Mouse (Mus musculus) embryonic facial prominence, embryonic 11.5 days (tissue): ENCODE measurements around the gene Ubxn1. TPM values are rescaled to one million over a fixed set of nuclear protein-coding genes. Genes with fewer than 3 reads are reported as not detected.
"Not testable (repeated sequence)": the region's sequence is repeated elsewhere in the genome, so short reads cannot be mapped to it uniquely, and the experiment has no call there.

ENCODE experiments used
- ATAC-seq: fragments of 200-750 bp; cut with Nextera tagmentation; replicated peaks from 2 replicates; pipeline ENCODE4 v1.8.0; 2017; ENCODE audit warnings: low read depth; ENCODE audit not compliant: insufficient number of reproducible peaks, low FRiP score, low TSS enrichment
- DNase-seq: peaks from one replicate; pipeline ENCODE4 v3.0.0-alpha.2; 2015; ENCODE audit warnings: low spot score
- H3K27ac ChIP-seq: fragments of 300-500 bp; sonication (generic); replicated peaks from 2 replicates; pipeline ENCODE4 v1.5.1; 2014; ENCODE audit warnings: mild to moderate bottlenecking, low read depth, low read length, control low read depth
- H3K27me3 ChIP-seq: fragments of 300-500 bp; sonication (generic); 2 replicates; pipeline ENCODE4 v1.6.1; 2014; ENCODE audit warnings: mild to moderate bottlenecking, low read length, moderate library complexity, mixed read lengths; ENCODE audit not compliant: control insufficient read depth, insufficient read depth
- H3K36me3 ChIP-seq: fragments of 300-500 bp; sonication (generic); replicated peaks from 2 replicates; pipeline ENCODE4 v1.6.1; 2014; ENCODE audit warnings: low read depth, mild to moderate bottlenecking, low read length, moderate library complexity, mixed read lengths; ENCODE audit not compliant: control insufficient read depth, insufficient read depth
- H3K4me1 ChIP-seq: fragments of 300-500 bp; sonication (generic); 2 replicates; pipeline ENCODE4 v1.6.1; 2014; ENCODE audit warnings: low read length, mixed read lengths; ENCODE audit not compliant: control insufficient read depth, insufficient read depth
- H3K4me2 ChIP-seq: fragments of 300-500 bp; sonication (generic); 2 replicates; pipeline ENCODE4 v1.6.1; 2014; ENCODE audit warnings: low read depth, mild to moderate bottlenecking, control low read depth, low read length, moderate library complexity
- H3K4me3 ChIP-seq: fragments of 300-500 bp; sonication (generic); 2 replicates; pipeline ENCODE4 v1.5.1; 2014; ENCODE audit warnings: low read depth, low read length, control low read depth
- H3K9ac ChIP-seq: fragments of 300-500 bp; sonication (generic); replicated peaks from 2 replicates; pipeline ENCODE4 v1.6.1; 2014; ENCODE audit warnings: mild to moderate bottlenecking, control low read depth, low read length
- H3K9me3 ChIP-seq: fragments of 300-500 bp; sonication (generic); replicated peaks from 2 replicates; pipeline ENCODE4 v1.6.1; 2016; ENCODE audit warnings: mild to moderate bottlenecking, low read length, inconsistent platforms, mixed read lengths; ENCODE audit not compliant: control insufficient read depth
- WGBS: fragments of 180-500 bp; shearing (Covaris S2); extraction: QIAGEN DNeasy Blood & Tissue Kit; methylation state at CpG from one replicate; pipeline ENCODE4 v1.1.7; 2014; 5-methylcytosine and 5-hydroxymethylcytosine counted together
- polyA plus RNA-seq: library from polyadenylated mRNA; unstranded; fragments of >200 nt; fragmentation: Nextera tagmentation; extraction: Ambion mirVana; gene quantifications from 2 replicates; pipeline ENCODE4 v1.2.1, GENCODE M21; 2014

The Ubxn1 gene
- polyA plus RNA-seq, result 184 and 189 TPM in 2 replicates

GRCm38 (mm10) chr19:8871267-8872186, at the start of gene Ubxn1:
TSS of gene Ubxn1 (plus strand) at chr19:8871496.
- DNase-seq (peak; percentile 97), ATAC-seq (peak; percentile 96)
- peak within 1 kb of the TSS; percentile 73 for H3K4me2 ChIP-seq
- H3K4me1 ChIP-seq, result no peaks in the 10 kb centered on the region
- peak within 1 kb of the TSS; percentile 90 for H3K4me3 ChIP-seq
- peak within 1 kb of the TSS; percentile 83 for H3K9ac ChIP-seq
- peaks cover 10% of the 10 kb centered on the region for H3K36me3 ChIP-seq
- H3K27me3 ChIP-seq, result no peaks in the 10 kb centered on the region
- peak within 1 kb of the TSS; percentile 23 for H3K27ac ChIP-seq
- H3K9me3 ChIP-seq, result no peaks in the 10 kb centered on the region
- under 1% methylated on average over 57 of the region's 59 CpGs for WGBS

- Histone ChIP-seq H3K27me3 (no peaks in the 10 kb centered on the region), H3K27ac (no peak overlapping the region), H3K4me2 (peak overlapping the region; percentile 83), H3K9me3 (no peaks in the 10 kb centered on the region), H3K4me3 (peak overlapping the region; percentile 9), H3K36me3 (peaks cover 18% of the 10 kb centered on the region), H3K9ac (no peak overlapping the region; the same call in 1 of the 2 replicates), H3K4me1 (no peaks in the 10 kb centered on the region)
- no peak for ATAC-seq
- DNase-seq, result no peak
- WGBS, result 85% methylated on average over 8 of the region's 8 CpGs
Measured at GRCm38 (mm10) chr19:8822696-8823095, 48.6 kb upstream of the Ubxn1 start.

GRCm38 (mm10) chr19:8829660-8830059, 41.6 kb upstream of the Ubxn1 start, which contains the start of gene AC129217.1:
TSS of gene AC129217.1 (plus strand) at chr19:8829773.
- H3K9ac ChIP-seq, result no peak within 1 kb of the TSS
- 89% methylated on average over 8 of the region's 8 CpGs for WGBS
- DNase-seq, result no peak

GRCm38 (mm10) chr19:8830664-8831063, 40.6 kb upstream of the Ubxn1 start:
- WGBS, result 86% methylated on average over 8 of the region's 8 CpGs

More at GRCm38 (mm10) chr19:8829660-8830059, 41.6 kb upstream of the Ubxn1 start, which contains the start of gene AC129217.1:
- Histone ChIP-seq H3K4me2 (no peak within 1 kb of the TSS), H3K9me3 (no peaks in the 10 kb centered on the region), H3K36me3 (peaks cover 48% of the 10 kb centered on the region), H3K4me1 (no peaks in the 10 kb centered on the region), H3K4me3 (no peak within 1 kb of the TSS), H3K27ac (no peak within 1 kb of the TSS), H3K27me3 (no peaks in the 10 kb centered on the region)
- ATAC-seq, result no peak

GRCm38 (mm10) chr19:8831262-8831661, 40.0 kb upstream of the Ubxn1 start:
- H3K27me3 ChIP-seq, result no peaks in the 10 kb centered on the region
- H3K9me3 ChIP-seq, result no peaks in the 10 kb centered on the region
- WGBS, result 87% methylated on average over 11 of the region's 11 CpGs
- no peak for ATAC-seq
- peaks cover 36% of the 10 kb centered on the region for H3K36me3 ChIP-seq
- no peaks in the 10 kb centered on the region for H3K4me1 ChIP-seq
- DNase-seq, result no peak
- H3K9ac ChIP-seq, result no peak overlapping the region
- H3K4me2 ChIP-seq, result no peak overlapping the region
- no peak overlapping the region for H3K27ac ChIP-seq
- no peak overlapping the region for H3K4me3 ChIP-seq

More at GRCm38 (mm10) chr19:8830664-8831063, 40.6 kb upstream of the Ubxn1 start:
- H3K4me3 ChIP-seq, result no peak overlapping the region
- no peak overlapping the region for H3K27ac ChIP-seq
- DNase-seq, result no peak
- H3K9ac ChIP-seq, result no peak overlapping the region
- no peaks in the 10 kb centered on the region for H3K9me3 ChIP-seq
- no peak for ATAC-seq
- no peaks in the 10 kb centered on the region for H3K4me1 ChIP-seq
- peaks cover 40% of the 10 kb centered on the region for H3K36me3 ChIP-seq
- H3K27me3 ChIP-seq, result no peaks in the 10 kb centered on the region
- no peak overlapping the region for H3K4me2 ChIP-seq

- no peak overlapping the region for H3K9ac ChIP-seq
- no peak for DNase-seq
- peaks cover 33% of the 10 kb centered on the region for H3K36me3 ChIP-seq
- H3K9me3 ChIP-seq, result no peaks in the 10 kb centered on the region
- H3K27me3 ChIP-seq, result no peaks in the 10 kb centered on the region
- H3K4me3 ChIP-seq, result no peak overlapping the region
- WGBS, result 95% methylated on average over 4 of the region's 4 CpGs
- no peak overlapping the region for H3K27ac ChIP-seq
- no peak for ATAC-seq
- H3K4me2 ChIP-seq, result no peak overlapping the region
- H3K4me1 ChIP-seq, result no peaks in the 10 kb centered on the region
Measured at GRCm38 (mm10) chr19:8832971-8833370, 38.3 kb upstream of the Ubxn1 start.

- ATAC-seq, H3K4me1 ChIP-seq, H3K4me2 ChIP-seq, H3K4me3 ChIP-seq, H3K9me3 ChIP-seq, DNase-seq, H3K9ac ChIP-seq, H3K27me3 ChIP-seq, H3K27ac ChIP-seq: not testable (repeated sequence)
- peaks cover 11% of the 10 kb centered on the region for H3K36me3 ChIP-seq
- WGBS, result 94% methylated on average over 10 of the region's 10 CpGs
Measured at GRCm38 (mm10) chr19:8836327-8836726, 35.0 kb upstream of the Ubxn1 start.

GRCm38 (mm10) chr19:8837251-8837791, 34.0 kb upstream of the Ubxn1 start, which contains the start of gene Bscl2:
TSS of gene Bscl2 (plus strand) at chr19:8837467.
- peaks cover 2% of the 10 kb centered on the region; the same call in 1 of the 2 replicates for H3K4me1 ChIP-seq
- H3K36me3 ChIP-seq, result peaks cover 11% of the 10 kb centered on the region
- DNase-seq (peak; percentile 88), ATAC-seq (peak; percentile 57)
- no peaks in the 10 kb centered on the region for H3K27me3 ChIP-seq
- H3K4me3 ChIP-seq, result peak within 1 kb of the TSS; percentile 39
- peak within 1 kb of the TSS; percentile 82 for H3K9ac ChIP-seq
- 1% methylated on average over 38 of the region's 38 CpGs for WGBS
- H3K9me3 ChIP-seq, result no peaks in the 10 kb centered on the region
- peak within 1 kb of the TSS; percentile 95 for H3K27ac ChIP-seq
- peak within 1 kb of the TSS; percentile 79 for H3K4me2 ChIP-seq
